Mouse (Mus musculus) myocyte (in vitro differentiated cells): Measurements from ENCODE around the gene Zfp979. TPM values are rescaled to one million over a fixed set of nuclear protein-coding genes. Genes with fewer than 3 reads are reported as not detected.
"Not testable (repeated sequence)": the region's sequence is repeated elsewhere in the genome, so short reads cannot be mapped to it uniquely, and the experiment has no call there.

Experiments
- H3K27me3 ChIP-seq: one replicate; pipeline ENCODE4 v1.6.1; 2011; ENCODE audit not compliant: control insufficient read depth, insufficient read depth, insufficient read length
- H3K36me3 ChIP-seq: one replicate; pipeline ENCODE4 v1.6.1; 2011; ENCODE audit not compliant: control insufficient read depth, insufficient read depth
- H3K4me2 ChIP-seq: one replicate; pipeline ENCODE4 v1.6.1; 2011; ENCODE audit warnings: low read depth, control low read depth
- H3K4me3 ChIP-seq: one replicate; pipeline ENCODE4 v1.5.1; 2011; ENCODE audit warnings: mild to moderate bottlenecking, control low read depth, moderate library complexity
- H3K79me2 ChIP-seq: one replicate; pipeline ENCODE4 v1.6.1; 2011; ENCODE audit not compliant: control insufficient read depth, insufficient read depth
- H3ac ChIP-seq: one replicate; pipeline ENCODE4 v1.6.1; 2011; ENCODE audit not compliant: control insufficient read depth, insufficient read length
- CEBPB ChIP-seq: IDR thresholded peaks from 2 replicates; pipeline ENCODE4 v1.6.1; 2011; ENCODE audit warnings: mild to moderate bottlenecking, moderate library complexity; ENCODE audit not compliant: poor library complexity, insufficient read depth, severe bottlenecking
- E2F4 ChIP-seq: IDR thresholded peaks from one replicate; pipeline ENCODE4 v1.6.1; 2011; ENCODE audit warnings: mild to moderate bottlenecking, control low read depth, moderate library complexity; ENCODE audit not compliant: insufficient read depth
- MAX ChIP-seq: IDR thresholded peaks from one replicate; pipeline ENCODE4 v1.6.1; 2011; ENCODE audit warnings: low read depth, mild to moderate bottlenecking, control low read depth
- MYOD1 ChIP-seq, 3 experiments: IDR thresholded peaks; one replicate each; pipeline ENCODE4 v1.6.1; 2011; ENCODE audit warnings: control low read depth in 2 of 3, low read depth in 2 of 3, mild to moderate bottlenecking in 2 of 3, moderate library complexity in 1 of 3; ENCODE audit not compliant: insufficient read length in 2 of 3, control insufficient read depth in 1 of 3
- MYOG ChIP-seq, 3 experiments: IDR thresholded peaks; one replicate each; pipeline ENCODE4 v1.6.1; 2011; ENCODE audit warnings: control low read depth in 2 of 3, low read depth in 2 of 3, mild to moderate bottlenecking in 2 of 3; ENCODE audit not compliant: insufficient read length in 2 of 3, control insufficient read depth in 1 of 3, insufficient read depth in 1 of 3
- POLR2A ChIP-seq: IDR thresholded peaks from one replicate; pipeline ENCODE4 v1.6.1; 2011; ENCODE audit warnings: low read depth, mild to moderate bottlenecking, control low read depth, moderate library complexity; ENCODE audit not compliant: insufficient read length
- POLR2AphosphoS2 ChIP-seq: IDR thresholded peaks from one replicate; pipeline ENCODE4 v1.6.1; 2011; ENCODE audit warnings: low read depth, control low read depth; ENCODE audit not compliant: insufficient read length
- REST ChIP-seq: IDR thresholded peaks from one replicate; pipeline ENCODE4 v1.6.1; 2011; ENCODE audit warnings: mild to moderate bottlenecking, control low read depth, moderate library complexity; ENCODE audit not compliant: insufficient read depth, insufficient read length
- SRF ChIP-seq: IDR thresholded peaks from one replicate; pipeline ENCODE4 v1.6.1; 2011; ENCODE audit warnings: low read depth; ENCODE audit not compliant: control insufficient read depth, insufficient read length
- TCF12 ChIP-seq: IDR thresholded peaks from one replicate; pipeline ENCODE4 v1.6.1; 2011; ENCODE audit warnings: mild to moderate bottlenecking, control low read depth; ENCODE audit not compliant: poor library complexity, insufficient read depth, severe bottlenecking
- TCF3 ChIP-seq: IDR thresholded peaks from one replicate; pipeline ENCODE4 v1.6.1; 2011; ENCODE audit warnings: low read depth, control low read depth; ENCODE audit not compliant: insufficient read length
- USF1 ChIP-seq: IDR thresholded peaks from one replicate; pipeline ENCODE4 v1.6.1; 2011; ENCODE audit warnings: low read depth, mild to moderate bottlenecking, control low read depth, moderate library complexity
- polyA plus RNA-seq: library from polyadenylated mRNA; unstranded; fragments of >200 nt; fragmentation: generic; extraction: Trizol; gene quantifications from one replicate; pipeline ENCODE4 v1.2.1, GENCODE M21; 2012; ENCODE audit warnings: missing spikeins

Gene Zfp979
- polyA plus RNA-seq, 1 experiment = 0.46 TPM

- Histone ChIP-seq H3K4me3 (no peak overlapping the region), H3K4me2 (no peak overlapping the region), H3K79me2 (no peaks in the 10 kb centered on the region), H3K27me3 (no peaks in the 10 kb centered on the region), H3ac (no peak overlapping the region), H3K36me3 (no peaks in the 10 kb centered on the region)
- TF ChIP-seq MYOG (IDR thresholded peaks at IDR 0.05; ENCODE audit: control insufficient read depth in 1 of 3, insufficient read depth in 1 of 3, insufficient read length in 2 of 3, low read depth in 2 of 3) = no peak
- TF ChIP-seq POLR2AphosphoS2 = no peak
- no peak for TF ChIP-seq USF1
- no peak for TF ChIP-seq CEBPB
- TF ChIP-seq REST = no peak
- no peak for TF ChIP-seq TCF3
- no peak for TF ChIP-seq TCF12
- no peak for TF ChIP-seq SRF
- no peak for TF ChIP-seq E2F4
- TF ChIP-seq MAX = no peak
- no peak for TF ChIP-seq POLR2A
- TF ChIP-seq MYOD1 (IDR thresholded peaks at IDR 0.05; ENCODE audit: control insufficient read depth in 1 of 3, insufficient read length in 2 of 3, low read depth in 2 of 3) = no peak
These were observed 40.4 kb downstream of the Zfp979 start for GRCm38 (mm10) chr4:147601881-147602280.

- Histone ChIP-seq H3K4me2 (no peak overlapping the region), H3K36me3 (no peaks in the 10 kb centered on the region), H3K79me2 (no peaks in the 10 kb centered on the region), H3K27me3 (no peaks in the 10 kb centered on the region), H3K4me3 (no peak overlapping the region), H3ac (no peak overlapping the region)
- TF ChIP-seq POLR2AphosphoS2 (no peak), E2F4 (no peak), USF1 (no peak), MYOG (IDR thresholded peaks at IDR 0.05; ENCODE audit: control insufficient read depth in 1 of 3, insufficient read depth in 1 of 3, insufficient read length in 2 of 3, low read depth in 2 of 3) (no peak), TCF3 (no peak), TCF12 (no peak), CEBPB (no peak), MYOD1 (IDR thresholded peaks at IDR 0.05; ENCODE audit: control insufficient read depth in 1 of 3, insufficient read length in 2 of 3, low read depth in 2 of 3) (no peak), MAX (no peak), SRF (no peak), REST (no peak), POLR2A (no peak)
These were observed 43.5 kb downstream of the Zfp979 start for GRCm38 (mm10) chr4:147598831-147599230.

DNA sequence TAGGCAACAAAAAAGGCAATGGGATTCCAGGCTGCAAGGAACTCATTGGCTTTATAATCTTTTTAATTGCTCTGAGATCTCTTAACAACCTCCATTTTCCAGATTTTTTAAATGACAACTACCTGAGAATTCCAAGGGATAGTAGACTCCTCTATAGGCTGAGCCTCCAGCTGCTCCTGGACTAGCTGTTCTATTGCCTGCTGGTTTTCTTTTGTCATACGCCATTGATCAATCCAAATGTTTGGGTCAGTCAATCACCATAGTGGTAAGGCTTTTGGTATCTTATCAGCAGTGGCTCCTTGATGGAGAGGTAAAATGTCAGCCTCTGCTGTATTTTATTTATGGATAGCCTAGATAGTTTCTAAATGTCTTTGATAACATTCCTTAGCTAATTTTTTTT is 44.6 kb downstream of the Zfp979 start:
- H3ac ChIP-seq = no peak overlapping the region
- no peaks in the 10 kb centered on the region for H3K27me3 ChIP-seq
- no peak overlapping the region for H3K4me3 ChIP-seq
- no peaks in the 10 kb centered on the region for H3K79me2 ChIP-seq
- no peak overlapping the region for H3K4me2 ChIP-seq
- no peaks in the 10 kb centered on the region for H3K36me3 ChIP-seq
- TF ChIP-seq POLR2A (no peak), POLR2AphosphoS2 (no peak), USF1 (no peak), E2F4 (no peak), MYOD1 (IDR thresholded peaks at IDR 0.05; ENCODE audit: control insufficient read depth in 1 of 3, insufficient read length in 2 of 3, low read depth in 2 of 3) (no peak), CEBPB (no peak), TCF3 (no peak), MYOG (IDR thresholded peaks at IDR 0.05; ENCODE audit: control insufficient read depth in 1 of 3, insufficient read depth in 1 of 3, insufficient read length in 2 of 3, low read depth in 2 of 3) (no peak), TCF12 (no peak), SRF (no peak), MAX (no peak), REST (no peak)

DNA sequence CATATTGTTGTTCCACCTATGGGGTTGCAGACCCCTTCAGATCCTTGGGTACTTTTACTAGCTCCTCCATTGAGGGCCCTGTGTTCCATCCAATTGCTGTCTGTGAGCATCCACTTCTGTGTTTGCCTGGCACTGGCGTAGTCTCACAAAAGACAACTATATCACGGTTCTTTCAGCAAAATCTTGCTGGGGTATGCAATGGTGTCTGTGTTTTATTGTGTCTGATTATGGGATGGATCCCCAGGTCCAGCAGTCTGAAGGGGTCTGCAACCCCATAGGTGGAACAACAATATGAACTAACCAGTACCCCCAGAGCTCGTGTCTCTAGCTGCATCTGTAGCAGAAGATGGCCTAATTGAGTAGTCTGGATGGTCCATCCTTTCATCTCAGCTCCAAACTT is 47.7 kb downstream of the Zfp979 start:
- not testable (repeated sequence) for H3K79me2 ChIP-seq, H3K4me3 ChIP-seq, H3K36me3 ChIP-seq, H3ac ChIP-seq, H3K4me2 ChIP-seq, H3K27me3 ChIP-seq

DNA sequence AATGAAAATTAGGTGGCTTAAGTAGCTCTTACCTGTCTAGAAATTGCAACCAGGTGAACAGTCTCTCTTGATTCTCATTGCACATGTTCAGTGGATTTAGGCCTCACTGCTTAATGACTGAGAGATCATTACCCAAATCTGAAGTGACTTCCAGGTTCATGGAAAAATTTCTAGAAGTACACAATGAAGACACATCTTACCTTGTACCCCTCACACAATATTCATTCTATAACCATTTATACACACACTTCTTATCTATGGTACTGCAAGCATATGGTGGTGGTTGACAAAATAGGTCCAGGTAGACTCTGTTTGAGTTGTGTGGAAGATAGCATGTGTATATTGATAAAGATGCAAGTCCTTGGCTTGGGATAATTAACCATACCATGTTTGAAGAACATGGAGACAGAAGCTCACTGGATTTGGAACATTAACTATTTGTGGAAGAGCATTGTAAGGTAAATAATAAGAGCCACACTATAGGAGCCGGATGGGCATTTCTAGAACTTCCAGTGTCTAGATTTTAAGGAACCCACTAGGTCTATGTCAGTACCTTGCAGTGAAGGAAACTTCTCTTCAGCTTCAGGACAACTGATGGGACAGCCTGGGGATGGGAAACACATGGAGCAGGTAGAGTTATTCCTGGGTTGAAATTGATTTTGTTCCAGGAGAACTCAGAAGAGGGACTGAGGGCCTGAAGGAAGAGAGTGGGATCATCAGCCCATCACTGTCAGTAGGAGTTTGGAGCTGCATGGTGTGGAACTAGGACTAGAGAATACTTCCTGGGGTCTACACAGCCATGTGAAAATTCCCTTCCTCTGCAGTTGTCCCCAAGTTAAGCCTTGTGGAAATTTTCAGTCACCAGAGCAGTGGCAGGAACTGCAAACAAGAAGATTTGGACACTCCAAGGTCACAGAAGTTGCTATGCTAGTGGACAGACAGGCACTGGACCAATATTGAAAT is 55.5 kb downstream of the Zfp979 start:
- Histone ChIP-seq H3K36me3 (no peaks in the 10 kb centered on the region), H3K4me2 (no peak overlapping the region), H3ac (no peak overlapping the region), H3K4me3 (no peak overlapping the region), H3K27me3 (no peaks in the 10 kb centered on the region), H3K79me2 (no peaks in the 10 kb centered on the region)
- TF ChIP-seq CEBPB (no peak), POLR2AphosphoS2 (no peak), USF1 (no peak), TCF3 (no peak), POLR2A (no peak)

DNA sequence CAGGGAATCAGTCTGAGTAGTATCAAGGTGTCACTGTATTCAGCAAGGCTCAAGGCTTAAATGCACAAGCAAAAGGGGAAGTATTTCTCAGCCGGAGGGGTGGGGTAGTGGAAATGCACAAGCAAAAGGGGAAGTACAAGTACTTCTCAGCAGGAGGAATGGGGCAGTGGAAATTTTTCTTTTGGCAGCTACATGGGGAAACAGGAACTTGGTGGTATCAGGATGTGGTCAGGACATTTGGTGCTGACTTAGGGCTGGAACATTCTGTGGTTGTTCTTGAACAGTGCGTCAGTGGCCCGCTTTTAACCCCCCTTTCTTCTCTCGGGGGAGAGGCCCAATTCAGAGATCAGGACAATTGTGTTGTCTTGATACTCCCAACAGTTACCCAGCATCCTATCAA is 62.9 kb downstream of the Zfp979 start:
- not testable (repeated sequence) for H3ac ChIP-seq, H3K4me2 ChIP-seq, H3K79me2 ChIP-seq

GRCm38 (mm10) chr4:147571156-147571555 is 71.2 kb downstream of the Zfp979 start:
- not testable (repeated sequence) for H3K4me3 ChIP-seq, H3K4me2 ChIP-seq, H3K27me3 ChIP-seq, H3K36me3 ChIP-seq, H3ac ChIP-seq, H3K79me2 ChIP-seq

More for the DNA sequence above, 62.9 kb downstream of the Zfp979 start:
- H3K27me3 ChIP-seq, H3K4me3 ChIP-seq, H3K36me3 ChIP-seq: not testable (repeated sequence)
